Mouse (Mus musculus): Measurements from ENCODE around the gene Vamp4. TPM values are rescaled to one million over a fixed set of nuclear protein-coding genes. Genes with fewer than 3 reads are reported as not detected.

Vamp4 gene
- total RNA-seq, 1 experiment = 7.3 TPM

DNA sequence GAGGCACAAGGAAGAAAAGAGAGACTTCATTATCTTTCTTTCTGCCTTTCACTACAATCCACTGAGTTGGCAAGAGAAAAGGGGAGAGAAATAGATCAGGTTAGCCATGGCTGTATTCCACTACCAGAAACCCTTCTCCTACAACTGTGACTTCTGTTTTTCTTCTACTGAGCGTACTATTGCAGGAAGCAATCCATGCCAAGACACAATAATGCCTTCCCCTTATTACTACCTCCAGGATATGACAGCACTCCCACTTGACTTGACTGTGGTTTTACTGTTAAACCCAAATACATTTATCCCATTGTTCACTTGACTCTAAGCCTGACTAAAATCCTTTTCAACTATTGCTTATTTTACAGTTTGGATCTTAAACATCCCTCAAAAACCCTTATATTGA is 7.1 kb upstream of the Vamp4 start:
- no peaks in the 10 kb centered on the region for H3K36me3 ChIP-seq (ENCODE audit: control insufficient read depth, insufficient read depth, low read length, poor library complexity, severe bottlenecking)
- no peak for DNase-seq (ENCODE audit: low read depth, low spot score)
- TF ChIP-seq HCFC1 (IDR thresholded peaks at IDR 0.05; ENCODE audit: borderline replicate concordance, insufficient read depth, low read length) = no peak
- TF ChIP-seq MAFK (IDR thresholded peaks at IDR 0.05; ENCODE audit: insufficient read depth, low read depth, low read length) = no peak
- TF ChIP-seq ZC3H11A (IDR thresholded peaks at IDR 0.05; ENCODE audit: borderline replicate concordance, low read depth, low read length) = no peak
- no peak for TF ChIP-seq ZNF384 (IDR thresholded peaks at IDR 0.05; ENCODE audit: low read depth, low read length)
- no peak for TF ChIP-seq CHD2 (IDR thresholded peaks at IDR 0.05; ENCODE audit: low read depth, low read length)
- H3K27ac ChIP-seq (ENCODE audit: insufficient read depth, low read depth, low read length, poor library complexity, severe bottlenecking) = no peak overlapping the region
- H3K9me3 ChIP-seq (ENCODE audit: control insufficient read depth, insufficient read depth, low read depth, low read length) = no peaks in the 10 kb centered on the region
- no peak overlapping the region for H3K9ac ChIP-seq (ENCODE audit: insufficient read depth, low read depth, low read length, poor library complexity, severe bottlenecking)
- no peak overlapping the region for H3K4me3 ChIP-seq (ENCODE audit: insufficient read depth in 1 of 2, low read depth in 1 of 2, low read length in 2 of 2, poor library complexity in 1 of 2, severe bottlenecking in 1 of 2)
- H3K4me1 ChIP-seq (ENCODE audit: control insufficient read depth in 2 of 2, insufficient read depth in 2 of 2, low read length in 2 of 2, poor library complexity in 1 of 2) = peaks cover 0 to 4% of the 10 kb centered on the region in 2 experiments; a peak in 1 of 4 replicates
- in situ Hi-C loops (cut with MboI; ENCODE audit: low sequenced_read_pairs in 2 of 2, unreplicated experiment in 2 of 2) = no loop called here

DNA sequence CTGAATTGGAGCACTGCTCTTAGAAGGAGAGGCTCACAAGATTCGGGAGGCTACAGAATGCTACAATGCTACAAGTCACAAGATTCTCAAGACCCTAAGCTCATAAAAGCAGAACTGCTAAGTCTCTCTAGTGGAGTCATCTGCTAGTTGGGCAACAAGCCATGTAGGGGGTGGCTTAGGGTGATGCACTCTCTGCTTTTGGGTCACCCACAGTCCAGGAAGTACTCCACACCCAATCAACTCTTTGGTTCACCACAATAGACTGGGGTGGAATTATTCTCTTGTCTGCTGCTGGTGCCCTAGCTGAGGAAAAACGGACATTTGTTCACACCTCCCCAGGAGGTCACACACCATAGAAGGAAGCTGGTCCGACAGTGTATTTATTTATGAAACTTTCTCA is 5.3 kb upstream of the Vamp4 start:
- no peak for DNase-seq (ENCODE audit: low read depth, low spot score)
- Histone ChIP-seq H3K9me3 (ENCODE audit: control insufficient read depth, insufficient read depth, low read depth, low read length) (no peaks in the 10 kb centered on the region), H3K4me3 (ENCODE audit: insufficient read depth in 1 of 2, low read depth in 1 of 2, low read length in 2 of 2, poor library complexity in 1 of 2, severe bottlenecking in 1 of 2) (no peak overlapping the region), H3K27ac (ENCODE audit: insufficient read depth, low read depth, low read length, poor library complexity, severe bottlenecking) (no peak overlapping the region), H3K36me3 (ENCODE audit: control insufficient read depth, insufficient read depth, low read length, poor library complexity, severe bottlenecking) (no peaks in the 10 kb centered on the region), H3K9ac (ENCODE audit: insufficient read depth, low read depth, low read length, poor library complexity, severe bottlenecking) (no peak overlapping the region), H3K4me1 (ENCODE audit: control insufficient read depth in 2 of 2, insufficient read depth in 2 of 2, low read length in 2 of 2, poor library complexity in 1 of 2) (peaks cover 0 to 4% of the 10 kb centered on the region in 2 experiments; a peak in 2 of 4 replicates)
- TF ChIP-seq CHD2 (IDR thresholded peaks at IDR 0.05; ENCODE audit: low read depth, low read length) (no peak), ZNF384 (IDR thresholded peaks at IDR 0.05; ENCODE audit: low read depth, low read length) (no peak), HCFC1 (IDR thresholded peaks at IDR 0.05; ENCODE audit: borderline replicate concordance, insufficient read depth, low read length) (no peak), ZC3H11A (IDR thresholded peaks at IDR 0.05; ENCODE audit: borderline replicate concordance, low read depth, low read length) (no peak), MAFK (IDR thresholded peaks at IDR 0.05; ENCODE audit: insufficient read depth, low read depth, low read length) (no peak)
- in situ Hi-C loops (cut with MboI; ENCODE audit: low sequenced_read_pairs in 2 of 2, unreplicated experiment in 2 of 2) = no loop called here

DNA sequence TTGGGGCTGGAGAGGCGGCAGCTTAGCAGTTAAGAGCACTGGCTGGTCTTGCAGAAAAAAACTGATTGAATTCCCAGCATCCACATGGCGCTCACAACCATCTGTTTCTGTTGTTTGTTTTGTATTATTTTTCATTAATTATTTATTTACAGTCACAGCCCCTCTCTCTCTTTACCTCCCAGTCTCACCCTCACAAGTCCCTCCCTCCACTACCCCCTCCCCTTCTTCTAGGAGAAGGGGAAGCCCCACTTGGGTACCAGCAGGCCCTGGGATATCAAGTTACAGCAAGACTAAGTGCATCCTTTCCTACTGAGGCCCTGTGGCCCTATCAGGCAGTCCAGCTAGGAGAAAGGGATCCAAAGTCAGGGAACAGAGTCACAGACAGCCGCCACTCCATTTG is 3.0 kb upstream of the Vamp4 start:
- Histone ChIP-seq H3K27ac (ENCODE audit: insufficient read depth, low read depth, low read length, poor library complexity, severe bottlenecking) (no peak overlapping the region), H3K36me3 (ENCODE audit: control insufficient read depth, insufficient read depth, low read length, poor library complexity, severe bottlenecking) (no peaks in the 10 kb centered on the region), H3K4me3 (ENCODE audit: insufficient read depth in 1 of 2, low read depth in 1 of 2, low read length in 2 of 2, poor library complexity in 1 of 2, severe bottlenecking in 1 of 2) (no peak overlapping the region), H3K9ac (ENCODE audit: insufficient read depth, low read depth, low read length, poor library complexity, severe bottlenecking) (no peak overlapping the region), H3K4me1 (ENCODE audit: control insufficient read depth in 2 of 2, insufficient read depth in 2 of 2, low read length in 2 of 2, poor library complexity in 1 of 2) (peaks cover 0 to 4% of the 10 kb centered on the region in 2 experiments; a peak in 2 of 4 replicates), H3K9me3 (ENCODE audit: control insufficient read depth, insufficient read depth, low read depth, low read length) (no peaks in the 10 kb centered on the region)
- in situ Hi-C loops (cut with MboI; ENCODE audit: low sequenced_read_pairs in 2 of 2, unreplicated experiment in 2 of 2) = no loop called here
- TF ChIP-seq CHD2 (IDR thresholded peaks at IDR 0.05; ENCODE audit: low read depth, low read length) = no peak
- no peak for TF ChIP-seq ZC3H11A (IDR thresholded peaks at IDR 0.05; ENCODE audit: borderline replicate concordance, low read depth, low read length)
- no peak for TF ChIP-seq ZNF384 (IDR thresholded peaks at IDR 0.05; ENCODE audit: low read depth, low read length)
- no peak for TF ChIP-seq HCFC1 (IDR thresholded peaks at IDR 0.05; ENCODE audit: borderline replicate concordance, insufficient read depth, low read length)
- no peak for TF ChIP-seq MAFK (IDR thresholded peaks at IDR 0.05; ENCODE audit: insufficient read depth, low read depth, low read length)
- no peak for DNase-seq (ENCODE audit: low read depth, low spot score)

DNA sequence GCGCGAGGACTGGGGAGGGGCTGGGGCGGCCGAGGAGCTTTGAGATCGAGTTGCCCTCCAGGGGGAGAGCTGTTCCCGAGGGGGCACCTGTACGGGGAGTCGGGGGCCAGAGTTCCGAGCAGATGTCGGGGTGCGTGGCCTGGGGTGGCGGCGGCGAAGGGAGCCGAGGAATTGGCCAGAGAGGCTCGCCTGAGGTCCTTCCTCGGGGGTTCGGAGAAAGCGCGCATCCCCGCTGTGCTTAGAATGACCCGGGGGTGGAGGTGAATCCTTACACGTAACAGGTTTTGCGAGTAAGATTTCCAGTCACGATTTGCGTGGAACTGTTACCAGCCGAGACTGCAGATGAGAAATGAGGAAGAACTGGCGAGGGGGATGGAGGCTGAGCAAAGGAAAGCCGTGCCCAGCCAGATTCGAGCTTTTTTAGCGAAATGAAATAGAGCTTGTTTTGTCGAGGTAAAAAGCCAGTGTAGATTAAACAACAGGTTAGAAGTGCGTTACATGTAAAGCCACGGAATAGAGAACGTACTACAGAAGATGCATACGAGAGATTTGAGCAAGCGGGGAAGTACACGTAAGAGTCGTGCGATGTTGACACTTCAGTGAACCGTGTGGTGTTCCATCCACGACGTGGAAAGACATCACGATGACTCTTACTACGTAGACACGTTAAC is 751 bp downstream of the Vamp4 start:
- TF ChIP-seq ZNF384 (IDR thresholded peaks at IDR 0.05; ENCODE audit: low read depth, low read length) (no peak), MAFK (IDR thresholded peaks at IDR 0.05; ENCODE audit: insufficient read depth, low read depth, low read length) (no peak), CHD2 (IDR thresholded peaks at IDR 0.05; ENCODE audit: low read depth, low read length) (no peak)
- Histone ChIP-seq H3K9ac (ENCODE audit: insufficient read depth, low read depth, low read length, poor library complexity, severe bottlenecking) (peak overlapping the region; percentile 90), H3K36me3 (ENCODE audit: control insufficient read depth, insufficient read depth, low read length, poor library complexity, severe bottlenecking) (no peaks in the 10 kb centered on the region), H3K27ac (ENCODE audit: insufficient read depth, low read depth, low read length, poor library complexity, severe bottlenecking) (0 out of 2 replicates have a peak overlapping the region, but pooled peaks have one; percentile 24), H3K4me1 (ENCODE audit: control insufficient read depth in 2 of 2, insufficient read depth in 2 of 2, low read length in 2 of 2, poor library complexity in 1 of 2) (peaks cover 0 to 4% of the 10 kb centered on the region in 2 experiments; a peak in 2 of 4 replicates), H3K4me3 (ENCODE audit: insufficient read depth in 1 of 2, low read depth in 1 of 2, low read length in 2 of 2, poor library complexity in 1 of 2, severe bottlenecking in 1 of 2) (peak overlapping the region; percentile 89 to 97), H3K9me3 (ENCODE audit: control insufficient read depth, insufficient read depth, low read depth, low read length) (no peaks in the 10 kb centered on the region)
- DNase-seq (ENCODE audit: low read depth, low spot score) = no peak
- in situ Hi-C loops (cut with MboI; ENCODE audit: low sequenced_read_pairs in 2 of 2, unreplicated experiment in 2 of 2) = no loop called here
